Mouse (Mus musculus) stomach, postnatal 0 days (tissue): Measurements from ENCODE around the gene Olfr575.

Source experiments
- CTCF ChIP-seq: IDR thresholded peaks from 2 replicates; pipeline ENCODE4 v1.5.1; 2016; ENCODE audit warnings: antibody characterized with exemption, low read depth, mild to moderate bottlenecking, moderate library complexity
- EP300 ChIP-seq: optimal IDR thresholded peaks from 2 replicates; pipeline ENCODE3; 2016; ENCODE audit warnings: antibody characterized with exemption

GRCm38 (mm10) chr7:102958137-102958536 is 438 bp downstream of the Olfr575 start:
- no peak for TF ChIP-seq CTCF
- TF ChIP-seq EP300: no peak
